Mouse (Mus musculus): ENCODE measurements around the gene Prl3d3. TPM values are rescaled to one million over a fixed set of nuclear protein-coding genes. Genes with fewer than 3 reads are reported as not detected.
"Not testable (repeated sequence)": the region's sequence is repeated elsewhere in the genome, so short reads cannot be mapped to it uniquely, and the experiment has no call there.

Prl3d3 gene
- not detected for total RNA-seq (2021)

GRCm38 (mm10) chr13:27156490-27156889 lies at the start of gene Prl3d3:
TSS of gene Prl3d3 (plus strand) at chr13:27156790.
- intact Hi-C loops (cut with DNase I); DNase-seq (ENCODE audit: low spot score in 2 of 2): not testable (repeated sequence)

DNA sequence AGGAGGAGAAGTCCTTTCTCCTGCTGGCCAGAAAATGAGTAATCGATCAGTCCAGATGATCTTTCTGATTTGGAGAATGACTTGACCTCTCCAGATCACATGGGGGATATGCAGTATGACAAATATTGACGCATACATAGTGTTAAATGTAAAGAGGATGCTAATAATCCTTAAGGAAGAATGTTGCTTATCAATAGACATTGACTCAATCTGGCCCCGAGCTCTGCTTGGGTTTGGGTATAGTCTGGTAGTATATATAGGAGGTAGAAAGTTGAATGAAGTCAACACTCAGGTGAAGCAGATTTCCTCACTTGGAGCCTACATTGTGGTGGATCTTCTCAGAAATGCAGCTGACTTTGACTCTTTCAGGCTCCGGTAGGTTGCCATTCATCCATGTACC lies 35.2 kb upstream of the Prl3d3 start, which contains the start of gene Prl3d2:
Gene Prl3d2 (plus strand): TSS at position 301 of the 400 bp plus-strand sequence.
- intact Hi-C loops (cut with DNase I); DNase-seq (ENCODE audit: low spot score in 2 of 2): not testable (repeated sequence)

GRCm38 (mm10) chr13:27148264-27148663 lies 8.3 kb upstream of the Prl3d3 start:
- no peak for DNase-seq (ENCODE audit: low spot score in 2 of 2)

GRCm38 (mm10) chr13:27196359-27196758 lies 39.8 kb downstream of the Prl3d3 start, which contains the start of gene Prl3c1:
TSS of gene Prl3c1 (plus strand) at chr13:27196659.
- DNase-seq (ENCODE audit: low spot score in 2 of 2): no peak
- intact Hi-C loops (cut with DNase I): no loop called here

More at GRCm38 (mm10) chr13:27148264-27148663, 8.3 kb upstream of the Prl3d3 start:
- intact Hi-C loops (cut with DNase I): no loop called here

Other genes with a start within 250 kb of the Prl3d3 start
- not detected for gene Prl, start 99.2 kb upstream of the Prl3d3 start, total RNA-seq (2021)
- gene Prl3d1, start 62.6 kb upstream of the Prl3d3 start, total RNA-seq (2021): not detected
- gene Prl3d2, start 35.1 kb upstream of the Prl3d3 start, total RNA-seq (2021): not detected
- not detected for gene Prl3c1, start 39.9 kb downstream of the Prl3d3 start, total RNA-seq (2021)
- not detected for gene Prl3b1, start 85.1 kb downstream of the Prl3d3 start, total RNA-seq (2021)
- gene Prl3a1, start 102.6 kb downstream of the Prl3d3 start, total RNA-seq (2021): not detected
- not detected for gene Prl6a1, start 155.8 kb downstream of the Prl3d3 start, total RNA-seq (2021)
- gene Prl8a2, start 188.9 kb downstream of the Prl3d3 start, total RNA-seq (2021): not detected
- not detected for gene Prl2b1, start 234.1 kb downstream of the Prl3d3 start, total RNA-seq (2021)